Mouse (Mus musculus) liver, adult 2 months (tissue): ENCODE measurements around the gene Gm11595. TPM values are rescaled to one million over a fixed set of nuclear protein-coding genes. Genes with fewer than 3 reads are reported as not detected.
"Not testable (repeated sequence)": the region's sequence is repeated elsewhere in the genome, so short reads cannot be mapped to it uniquely, and the experiment has no call there.

ENCODE experiments used
- DNase-seq: peaks from one replicate; pipeline ENCODE4 v3.0.0-alpha.2; 2011; ENCODE audit warnings: low read depth, low spot score; ENCODE audit errors: extremely low read depth
- H3K27ac ChIP-seq: fragments of 200-500 bp; replicated peaks from 2 replicates; pipeline ENCODE4 v1.5.1; 2012; ENCODE audit warnings: low read depth, mild to moderate bottlenecking, control low read depth, inconsistent platforms, low read length; ENCODE audit not compliant: insufficient read depth
- H3K27me3 ChIP-seq: fragments of 200-500 bp; 2 replicates; pipeline ENCODE4 v1.6.1; 2012; ENCODE audit warnings: mild to moderate bottlenecking, moderate library complexity, low read length, inconsistent platforms; ENCODE audit not compliant: control insufficient read depth, insufficient read depth
- H3K36me3 ChIP-seq: fragments of 200-500 bp; 2 replicates; pipeline ENCODE4 v1.6.1; 2012; ENCODE audit warnings: low read length, inconsistent platforms; ENCODE audit not compliant: control insufficient read depth, insufficient read depth
- H3K4me1 ChIP-seq: fragments of 200-500 bp; 2 replicates; pipeline ENCODE4 v1.6.1; 2011; ENCODE audit warnings: low read length; ENCODE audit not compliant: control insufficient read depth, insufficient read depth
- H3K4me3 ChIP-seq: fragments of 200-500 bp; 2 replicates; pipeline ENCODE4 v1.5.1; 2011; ENCODE audit warnings: low read depth, mild to moderate bottlenecking, control low read depth, low read length, moderate library complexity; ENCODE audit not compliant: insufficient read depth
- H3K79me2 ChIP-seq: fragments of 200-500 bp; 2 replicates; pipeline ENCODE4 v1.6.1; 2012; ENCODE audit warnings: inconsistent platforms, mild to moderate bottlenecking, low read length, moderate library complexity; ENCODE audit not compliant: control insufficient read depth, insufficient read depth
- H3K9ac ChIP-seq: fragments of 200-500 bp; 2 replicates; pipeline ENCODE4 v1.6.1; 2012; ENCODE audit warnings: low read depth, mild to moderate bottlenecking, control low read depth, inconsistent platforms, low read length
- CTCF ChIP-seq: fragments of 200-500 bp; IDR thresholded peaks from 2 replicates; pipeline ENCODE4 v1.5.1; 2011; ENCODE audit warnings: low read depth, low read length, control low read depth
- POLR2A ChIP-seq: fragments of 200-500 bp; IDR thresholded peaks from 2 replicates; pipeline ENCODE4 v1.6.1; 2011; ENCODE audit warnings: low read length, control low read depth; ENCODE audit not compliant: insufficient read depth; ENCODE audit errors: extremely low read depth
- WGBS: fragments of 180-500 bp; shearing (Covaris S2); methylation state at CpG from one replicate; pipeline ENCODE4 v1.1.7; 2018; 5-methylcytosine and 5-hydroxymethylcytosine counted together
- polyA plus RNA-seq: library from polyadenylated mRNA; depleted of rRNA; stranded (reverse); fragments of >200 nt; gene quantifications from 2 replicates; pipeline ENCODE4 v1.2.3, GENCODE M21; 2012; rRNA removed
- total RNA-seq: library from RNA; depleted of rRNA; stranded (reverse); fragments of >200 nt; gene quantifications from 2 replicates; pipeline ENCODE4 v1.2.3, GENCODE M21; 2014; rRNA removed

The Gm11595 gene
- total RNA-seq (not detected in 2 replicates), polyA plus RNA-seq (not detected in 2 replicates)

DNA sequence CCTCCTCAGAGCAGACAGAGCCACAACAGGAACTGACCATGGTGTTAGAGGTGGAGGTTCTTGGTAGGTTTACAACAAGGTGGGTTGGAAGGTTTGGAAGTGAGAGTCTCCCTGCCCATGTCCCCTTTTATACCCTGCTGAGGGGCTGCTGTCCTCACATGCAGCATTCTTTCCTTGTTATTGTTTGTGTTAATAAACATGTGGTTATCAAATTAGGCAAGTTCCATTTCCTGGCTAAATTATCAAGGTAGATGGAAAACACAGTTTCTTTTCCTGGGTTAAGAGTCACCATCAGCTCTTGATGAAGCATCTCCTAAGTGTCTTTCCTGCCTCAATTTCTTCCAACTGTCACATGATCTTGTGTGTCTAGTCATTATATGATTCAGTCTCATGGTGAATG lies at the start of gene Gm11595:
Gm11595 (minus strand) TSS at position 101 of the 400 bp plus-strand sequence.
- not testable (repeated sequence) for H3K4me3 ChIP-seq, DNase-seq, H3K27me3 ChIP-seq, H3K36me3 ChIP-seq, H3K79me2 ChIP-seq, H3K4me1 ChIP-seq, H3K9ac ChIP-seq, H3K27ac ChIP-seq

DNA sequence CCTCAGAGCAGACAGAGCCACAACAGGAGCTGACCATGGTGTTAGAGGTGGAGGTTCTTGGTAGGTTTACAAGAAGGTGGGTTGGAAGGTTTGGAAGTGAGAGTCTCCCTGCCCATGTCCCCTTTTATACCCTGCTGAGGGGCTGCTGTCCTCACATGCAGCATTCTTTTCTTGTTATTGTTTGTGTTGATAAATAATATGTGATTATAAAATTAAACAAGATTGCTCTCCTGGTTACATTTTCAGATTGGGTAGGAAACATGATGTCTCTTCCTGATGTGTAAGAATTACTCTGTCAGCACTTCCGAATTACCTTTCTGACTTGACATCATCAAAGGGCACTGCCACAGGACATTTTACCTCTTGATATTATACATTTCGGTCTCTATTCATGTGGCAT lies 42.9 kb upstream of the Gm11595 start, which contains the start of gene Gm11564:
Gm11564 (minus strand) TSS at position 101 of the 400 bp plus-strand sequence.
- not testable (repeated sequence) for H3K36me3 ChIP-seq, H3K27me3 ChIP-seq, H3K4me1 ChIP-seq, H3K27ac ChIP-seq, H3K9ac ChIP-seq, H3K4me3 ChIP-seq, DNase-seq, H3K79me2 ChIP-seq
- WGBS, result 83% methylated on average over 2 of the region's 2 CpGs

DNA sequence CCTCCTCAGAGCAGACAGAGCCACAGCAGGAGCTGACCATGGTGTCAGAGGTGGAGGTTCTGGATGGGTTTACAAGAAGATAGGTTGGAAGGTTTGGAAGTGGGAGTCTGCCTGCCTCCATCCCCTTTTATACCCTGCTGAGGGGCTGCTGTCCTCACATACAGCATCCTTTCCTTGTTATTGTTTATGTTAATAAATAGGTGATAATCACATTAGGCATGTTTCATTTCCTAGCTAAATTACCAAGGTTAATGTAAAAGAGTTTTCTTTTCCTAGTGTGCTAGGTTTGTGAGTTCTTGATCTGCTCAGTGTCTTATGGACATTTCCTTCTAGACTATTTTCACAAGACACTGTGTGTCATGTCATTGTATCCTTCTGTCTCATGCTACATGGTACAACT lies 37.1 kb upstream of the Gm11595 start, which contains the start of gene Krtap4-13:
Krtap4-13 (minus strand) TSS at position 101 of the 400 bp plus-strand sequence.
- not testable (repeated sequence) for H3K9ac ChIP-seq, H3K4me1 ChIP-seq, DNase-seq, H3K4me3 ChIP-seq, H3K79me2 ChIP-seq, H3K27me3 ChIP-seq, H3K27ac ChIP-seq, H3K36me3 ChIP-seq

DNA sequence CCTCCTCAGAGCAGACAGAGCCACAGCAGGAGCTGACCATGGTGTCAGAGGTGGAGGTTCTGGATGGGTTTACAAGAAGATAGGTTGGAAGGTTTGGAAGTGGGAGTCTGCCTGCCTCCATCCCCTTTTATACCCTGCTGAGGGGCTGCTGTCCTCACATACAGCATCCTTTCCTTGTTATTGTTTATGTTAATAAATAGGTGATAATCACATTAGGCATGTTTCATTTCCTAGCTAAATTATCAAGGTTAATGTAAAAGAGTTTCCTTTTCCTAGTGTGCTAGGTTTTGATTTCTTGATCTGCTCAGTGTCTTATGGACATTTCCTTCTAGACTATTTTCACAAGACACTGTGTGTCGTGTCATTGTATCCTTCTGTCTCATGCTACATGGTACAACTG lies 31.6 kb upstream of the Gm11595 start, which contains the start of gene Gm11554:
Gm11554 (minus strand) TSS at position 101 of the 400 bp plus-strand sequence.
- no CpG with 5 or more reads among the region's 1 CpGs for WGBS

DNA sequence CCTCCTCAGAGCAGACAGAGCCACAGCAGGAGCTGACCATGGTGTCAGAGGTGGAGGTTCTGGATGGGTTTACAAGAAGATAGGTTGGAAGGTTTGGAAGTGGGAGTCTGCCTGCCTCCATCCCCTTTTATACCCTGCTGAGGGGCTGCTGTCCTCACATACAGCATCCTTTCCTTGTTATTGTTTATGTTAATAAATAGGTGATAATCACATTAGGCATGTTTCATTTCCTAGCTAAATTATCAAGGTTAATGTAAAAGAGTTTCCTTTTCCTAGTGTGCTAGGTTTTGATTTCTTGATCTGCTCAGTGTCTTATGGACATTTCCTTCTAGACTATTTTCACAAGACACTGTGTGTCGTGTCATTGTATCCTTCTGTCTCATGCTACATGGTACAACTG lies 26.1 kb upstream of the Gm11595 start, which contains the start of gene Gm11569:
Gm11569 (minus strand) TSS at position 101 of the 400 bp plus-strand sequence.
- not testable (repeated sequence) for H3K4me1 ChIP-seq, DNase-seq, H3K79me2 ChIP-seq, H3K36me3 ChIP-seq, H3K27ac ChIP-seq, H3K9ac ChIP-seq, H3K4me3 ChIP-seq, H3K27me3 ChIP-seq
- WGBS, result no CpG with 5 or more reads among the region's 1 CpGs

More for the DNA sequence above, 31.6 kb upstream of the Gm11595 start, which contains the start of gene Gm11554:
- H3K36me3 ChIP-seq, H3K4me3 ChIP-seq, H3K79me2 ChIP-seq, DNase-seq, H3K27me3 ChIP-seq, H3K9ac ChIP-seq, H3K4me1 ChIP-seq, H3K27ac ChIP-seq: not testable (repeated sequence)

DNA sequence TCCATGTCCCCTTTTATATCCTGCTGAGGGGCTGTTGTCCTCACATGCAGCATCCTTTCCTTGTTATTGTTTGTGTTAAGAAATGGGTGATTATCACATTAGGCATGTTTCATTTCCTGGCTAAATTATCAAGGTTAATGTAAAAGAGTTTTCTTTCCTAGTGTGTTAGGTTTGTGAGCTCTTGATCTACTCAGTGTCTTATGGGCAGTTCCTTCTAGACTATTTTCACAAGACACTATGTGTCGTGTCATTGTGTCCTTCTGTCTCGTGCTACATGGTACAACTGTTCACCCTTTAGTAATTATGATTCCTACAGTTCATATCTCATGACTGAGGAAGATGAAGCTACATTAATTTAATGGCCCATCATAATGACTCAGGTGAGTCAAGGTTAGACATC lies 20.7 kb upstream of the Gm11595 start, which contains the start of gene Gm11596:
Gm11596 (minus strand) TSS at position 101 of the 400 bp plus-strand sequence.
- 66% methylated on average over 2 of the region's 2 CpGs for WGBS
- TF ChIP-seq CTCF (no peak), POLR2A (no peak)
- H3K27me3 ChIP-seq, result no peaks in the 10 kb centered on the region
- no peaks in the 10 kb centered on the region for H3K36me3 ChIP-seq
- no peak within 1 kb of the TSS for H3K9ac ChIP-seq
- H3K4me3 ChIP-seq, result no peak within 1 kb of the TSS
- no peaks in the 10 kb centered on the region for H3K4me1 ChIP-seq
- H3K79me2 ChIP-seq, result no peaks in the 10 kb centered on the region
- no peak for DNase-seq
- no peak within 1 kb of the TSS for H3K27ac ChIP-seq

DNA sequence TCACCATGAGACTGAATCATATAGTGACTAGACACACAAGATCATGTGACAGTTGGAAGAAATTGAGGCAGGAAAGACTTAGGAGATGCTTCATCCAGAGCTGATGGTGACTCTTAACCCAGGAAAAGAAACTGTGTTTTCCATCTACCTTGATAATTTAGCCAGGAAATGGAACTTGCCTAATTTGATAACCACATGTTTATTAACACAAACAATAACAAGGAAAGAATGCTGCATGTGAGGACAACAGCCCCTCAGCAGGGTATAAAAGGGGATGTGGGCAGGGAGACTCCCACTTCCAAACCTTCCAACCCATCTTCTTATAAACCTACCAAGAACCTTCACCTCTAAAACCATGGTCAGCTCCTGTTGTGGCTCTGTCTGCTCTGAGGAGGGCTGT lies 12.2 kb upstream of the Gm11595 start, which contains the start of gene Krtap4-9:
Krtap4-9 (plus strand) TSS at position 301 of the 400 bp plus-strand sequence.
- H3K27me3 ChIP-seq, H3K4me3 ChIP-seq, H3K27ac ChIP-seq, DNase-seq, H3K9ac ChIP-seq, H3K79me2 ChIP-seq, H3K36me3 ChIP-seq, H3K4me1 ChIP-seq: not testable (repeated sequence)
